Mouse (Mus musculus): Measurements from ENCODE around the gene Gm21882.
"Not testable (repeated sequence)": the region's sequence is repeated elsewhere in the genome, so short reads cannot be mapped to it uniquely, and the experiment has no call there.

The Gm21882 gene

DNA sequence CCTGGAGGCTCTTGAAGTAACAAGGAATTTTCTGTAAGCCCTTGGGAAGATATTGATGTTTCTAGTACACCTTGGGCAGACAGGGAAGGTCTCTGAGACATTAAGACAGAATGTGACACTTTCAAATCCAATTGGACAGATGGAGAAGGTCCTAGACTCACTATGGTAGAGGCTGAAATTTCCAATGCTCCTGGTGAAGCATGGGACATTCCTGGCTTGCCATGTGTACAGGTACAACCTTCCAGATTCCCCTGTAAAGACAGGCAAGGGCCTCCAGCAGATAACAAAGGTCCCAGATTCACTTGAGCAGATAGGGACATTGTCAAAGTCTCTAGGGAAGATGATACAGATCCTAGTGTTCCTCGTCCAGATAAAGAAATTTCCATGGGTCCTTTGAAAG, at the start of gene Gm21882:
Gm21882 (minus strand) TSS at position 101 of the 400 bp plus-strand sequence.
- DNase-seq = not testable (repeated sequence)
